Mouse (Mus musculus): ENCODE data around the gene Anks6. TPM values are rescaled to one million over a fixed set of nuclear protein-coding genes. Genes with fewer than 3 reads are reported as not detected.

Gene Anks6
- polyA plus RNA-seq, 1 experiment from 2014 or later = 4.0 TPM

Other genes with a start within 250 kb of the Anks6 start
- 0.27 and 0.30 TPM in 2 replicates for gene Gabbr2, start 65.6 kb downstream of the Anks6 start, polyA plus RNA-seq (2015; fragmentation: Nextera tagmentation; extraction: Ambion mirVana)
- gene Galnt12, start 34.5 kb upstream of the Anks6 start, polyA plus RNA-seq (2015; fragmentation: Nextera tagmentation; extraction: Ambion mirVana) = 4.2 and 5.0 TPM in 2 replicates
- gene Col15a1, start 150.7 kb upstream of the Anks6 start, polyA plus RNA-seq (2015; fragmentation: Nextera tagmentation; extraction: Ambion mirVana) = 22.1 and 24.4 TPM in 2 replicates

Data from embryonic facial prominence, embryonic 15.5 days (tissue).